Mouse (Mus musculus) adrenal gland, adult 18-20 months (tissue): ENCODE measurements around the gene Nfib. TPM values are rescaled to one million over a fixed set of nuclear protein-coding genes. Genes with fewer than 3 reads are reported as not detected.

Source experiments
- DNase-seq, 2 experiments: peaks; one replicate each; pipeline ENCODE4 v3.0.0; 2021 to 2022; ENCODE audit warnings: low spot score in 2 of 2
- total RNA-seq, 2 experiments: library from RNA; stranded (reverse); gene quantifications; 1 replicate in 1 of 2; 2 replicates in 1 of 2; pipeline ENCODE4 v1.2.3; 2021

Gene Nfib
- total RNA-seq, 2 experiments from 2014 or later = 61.8 to 76.3 TPM

DNA sequence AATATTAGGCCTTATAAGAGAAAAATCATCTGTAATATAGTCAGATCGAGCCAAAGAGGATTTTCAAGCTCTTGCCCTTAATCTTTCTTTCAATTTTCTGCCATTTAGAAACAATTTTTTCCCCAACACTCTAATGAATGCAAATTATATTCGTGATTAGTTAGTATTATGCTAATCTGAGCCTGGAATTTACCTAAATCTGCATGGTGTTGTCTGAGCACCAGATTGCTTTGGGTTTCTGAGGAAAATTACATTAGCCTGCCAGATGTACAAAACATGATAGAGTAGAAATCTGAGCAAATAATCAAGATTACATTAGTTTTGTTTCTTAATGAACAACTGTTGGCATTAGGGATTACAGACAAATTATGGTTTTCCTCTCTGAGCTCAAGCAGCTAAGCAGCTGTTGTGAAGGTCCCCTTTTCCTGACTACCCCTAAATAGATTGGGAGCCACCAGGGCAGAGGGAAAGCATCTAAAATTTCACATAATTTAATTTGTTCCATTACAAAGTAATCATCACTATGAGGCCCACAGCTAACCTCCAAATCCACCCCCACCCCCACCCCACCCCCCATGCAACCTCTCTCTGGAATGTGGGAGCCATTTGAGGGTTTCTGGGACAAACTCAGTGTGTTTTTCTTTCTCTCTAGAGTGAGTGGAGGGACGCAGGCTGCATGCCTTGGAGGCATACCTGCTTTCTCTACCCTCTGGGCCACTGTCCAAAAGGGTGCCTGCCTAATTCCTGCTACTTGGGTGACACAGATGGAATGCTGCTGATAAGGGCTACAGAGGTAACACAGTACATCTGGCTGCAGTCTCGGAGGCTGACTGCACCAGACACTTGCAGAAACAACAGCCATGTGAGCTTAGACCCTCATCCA, 14.2 kb downstream of the Nfib start:
- no peak for DNase-seq

DNA sequence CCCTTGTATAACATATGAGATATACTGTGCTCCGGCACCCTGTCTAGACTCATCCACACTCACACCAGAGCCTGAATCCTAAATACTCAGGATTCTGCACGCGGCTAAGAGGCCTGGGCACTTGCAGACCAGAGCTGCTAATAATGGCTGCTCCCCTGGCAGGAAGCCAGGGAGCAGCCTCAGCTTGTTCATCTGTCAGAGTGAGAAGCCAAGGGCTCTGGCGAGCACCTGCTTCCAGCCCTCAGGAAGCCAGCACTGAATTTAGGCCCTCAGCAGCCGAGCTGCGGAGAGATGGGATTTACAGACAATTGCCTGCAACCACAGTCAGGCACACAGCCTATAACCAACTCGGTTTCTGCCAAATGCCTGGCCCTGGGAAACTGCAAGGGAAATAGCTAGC, 15.3 kb downstream of the Nfib start:
- no peak for DNase-seq

DNA sequence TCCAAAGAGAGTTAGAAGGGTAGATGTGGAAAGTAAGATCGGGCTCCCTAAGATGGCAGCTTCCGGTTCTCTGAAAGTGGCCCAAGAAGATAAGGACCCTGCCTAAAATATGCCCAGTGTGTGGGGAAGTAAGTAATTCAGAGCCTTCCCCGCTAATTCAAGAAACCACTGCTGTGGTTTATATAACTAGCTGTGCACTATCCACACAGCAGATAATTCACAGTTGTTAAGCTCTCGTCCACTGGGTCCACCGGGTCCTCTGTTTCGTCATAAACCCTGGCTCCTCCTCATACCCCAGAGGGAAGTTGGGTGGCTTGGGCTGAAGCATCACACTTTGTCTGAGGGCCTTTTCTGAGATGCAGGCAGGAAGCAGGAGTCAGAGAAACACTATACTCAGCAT, 19.5 kb downstream of the Nfib start:
- no peak for DNase-seq

- no peak for DNase-seq
These were observed 21.3 kb downstream of the Nfib start for GRCm38 (mm10) chr4:82684088-82684715.

GRCm38 (mm10) chr4:82683583-82683982, 22.0 kb downstream of the Nfib start:
- no peak for DNase-seq

DNA sequence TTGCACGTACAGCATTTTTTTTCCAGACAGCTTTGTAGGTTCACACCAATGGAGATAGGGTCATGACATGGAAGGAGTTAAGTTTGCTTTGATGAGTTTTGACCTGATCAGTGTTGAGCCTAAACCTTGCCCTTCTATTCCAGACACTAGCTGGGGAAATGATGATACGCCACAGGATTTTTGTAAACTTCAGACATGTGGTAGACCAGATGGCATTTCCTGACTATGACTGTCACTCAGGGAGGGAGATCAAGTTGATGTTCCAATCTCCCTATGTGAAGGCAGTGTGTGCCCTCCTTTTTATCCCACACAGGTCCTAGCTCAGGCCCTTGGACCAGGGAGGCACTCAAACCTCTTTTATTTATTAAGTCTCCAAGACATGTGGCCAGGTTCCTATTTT, 29.4 kb downstream of the Nfib start:
- DNase-seq = no peak

- DNase-seq = no peak
These were observed 38.2 kb downstream of the Nfib start for GRCm38 (mm10) chr4:82667271-82667872.

DNA sequence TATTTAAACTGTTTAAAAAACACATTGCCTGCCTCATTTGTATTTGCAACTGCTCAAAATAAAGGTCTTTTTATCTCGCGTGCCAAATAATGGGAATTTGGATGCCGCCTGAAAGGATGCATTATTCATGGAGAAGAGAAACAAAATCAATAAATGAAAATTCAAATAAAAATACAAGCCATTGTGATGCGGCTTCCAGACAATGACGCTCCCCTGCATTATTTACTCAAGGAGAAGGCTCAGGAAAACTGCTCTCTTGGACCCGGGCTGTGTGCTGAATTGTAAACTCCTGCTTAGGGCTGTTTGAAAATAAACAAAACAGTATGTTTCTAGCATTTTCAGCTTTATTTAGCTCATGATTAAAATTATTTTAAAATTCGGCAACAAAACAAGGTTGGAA, 41.1 kb downstream of the Nfib start:
- DNase-seq = no peak

GRCm38 (mm10) chr4:82663749-82664381, 41.7 kb downstream of the Nfib start:
- DNase-seq = no peak

DNA sequence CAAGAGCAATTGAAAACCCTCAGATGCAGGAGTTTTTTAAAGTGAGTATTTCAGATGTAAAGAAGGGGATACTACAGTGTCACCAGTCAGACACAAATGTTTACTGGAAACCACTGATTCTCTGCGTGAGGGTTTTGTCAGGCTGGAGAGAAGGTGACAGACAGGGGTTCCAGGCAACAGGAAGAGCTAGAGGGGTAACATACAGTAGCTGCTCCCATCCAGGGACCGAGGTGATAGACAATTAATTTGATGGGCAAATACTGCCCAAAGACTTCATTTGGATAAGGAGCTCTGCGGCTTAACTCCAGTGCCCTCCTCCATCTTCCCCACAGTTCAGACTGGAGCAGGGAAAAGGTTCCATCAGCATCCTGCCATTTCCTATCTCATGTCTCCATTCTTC, 42.9 kb downstream of the Nfib start:
- DNase-seq = no peak

DNA sequence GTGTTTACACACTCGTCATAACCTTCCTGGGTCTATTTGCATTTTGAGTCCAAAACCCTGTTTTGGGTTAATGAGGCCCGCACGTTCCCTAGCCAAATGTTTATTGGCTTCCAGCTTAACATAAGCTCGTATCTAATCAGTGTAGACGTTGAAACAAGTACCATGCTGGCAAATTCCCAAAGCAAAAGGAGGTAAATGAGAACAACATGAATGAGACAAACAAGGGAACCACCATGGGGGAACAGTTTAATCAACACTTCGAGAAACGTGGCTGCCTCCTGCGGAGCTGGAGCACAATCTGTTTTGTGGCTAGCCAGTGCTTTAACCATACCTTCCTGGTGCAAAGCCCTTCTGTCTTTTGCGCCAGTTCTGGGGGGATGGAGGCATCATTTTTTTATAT, 43.3 kb downstream of the Nfib start:
- DNase-seq = no peak

DNA sequence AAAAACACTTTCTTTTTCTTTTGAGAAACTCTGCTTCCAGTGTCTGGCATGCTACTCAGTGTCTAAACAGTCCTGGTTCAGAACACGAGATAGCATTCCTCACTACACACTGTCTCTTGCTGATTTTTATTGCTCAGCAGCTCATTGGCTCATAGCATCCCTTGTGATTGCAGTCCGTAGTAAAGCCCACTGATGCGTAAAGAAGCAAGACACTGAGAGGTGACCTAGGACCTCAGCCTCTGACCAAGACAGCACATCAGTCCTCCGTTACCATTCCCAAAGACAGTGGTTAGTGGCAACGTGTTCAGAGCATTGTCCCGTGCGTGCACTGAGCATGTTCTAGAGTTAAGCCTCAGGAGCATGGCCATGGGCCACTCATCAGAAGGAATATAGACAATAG, 44.3 kb downstream of the Nfib start:
- no peak for DNase-seq

GRCm38 (mm10) chr4:82645679-82646078, 59.9 kb downstream of the Nfib start:
- no peak for DNase-seq

DNA sequence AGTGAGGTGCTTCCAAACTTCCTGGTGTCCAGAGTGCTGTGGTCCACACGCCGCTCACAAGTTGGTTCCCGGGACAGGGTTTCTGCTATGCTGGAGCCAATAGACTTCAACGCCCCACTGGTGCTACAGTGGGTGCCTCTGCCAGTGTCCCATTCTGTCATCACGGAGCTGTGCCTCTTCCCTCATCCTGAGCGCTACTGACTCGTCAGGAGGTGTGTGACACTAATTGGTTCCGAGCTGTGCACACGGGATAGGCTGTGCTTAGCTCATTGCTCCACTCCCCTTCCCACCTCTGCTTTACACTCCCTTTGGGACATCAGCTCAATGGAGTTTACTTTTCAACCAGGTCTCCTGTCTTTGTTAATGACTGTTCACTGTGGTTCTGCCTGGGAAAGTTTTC, 60.8 kb downstream of the Nfib start:
- DNase-seq = no peak

GRCm38 (mm10) chr4:82643734-82644085, 61.8 kb downstream of the Nfib start:
- no peak for DNase-seq

DNA sequence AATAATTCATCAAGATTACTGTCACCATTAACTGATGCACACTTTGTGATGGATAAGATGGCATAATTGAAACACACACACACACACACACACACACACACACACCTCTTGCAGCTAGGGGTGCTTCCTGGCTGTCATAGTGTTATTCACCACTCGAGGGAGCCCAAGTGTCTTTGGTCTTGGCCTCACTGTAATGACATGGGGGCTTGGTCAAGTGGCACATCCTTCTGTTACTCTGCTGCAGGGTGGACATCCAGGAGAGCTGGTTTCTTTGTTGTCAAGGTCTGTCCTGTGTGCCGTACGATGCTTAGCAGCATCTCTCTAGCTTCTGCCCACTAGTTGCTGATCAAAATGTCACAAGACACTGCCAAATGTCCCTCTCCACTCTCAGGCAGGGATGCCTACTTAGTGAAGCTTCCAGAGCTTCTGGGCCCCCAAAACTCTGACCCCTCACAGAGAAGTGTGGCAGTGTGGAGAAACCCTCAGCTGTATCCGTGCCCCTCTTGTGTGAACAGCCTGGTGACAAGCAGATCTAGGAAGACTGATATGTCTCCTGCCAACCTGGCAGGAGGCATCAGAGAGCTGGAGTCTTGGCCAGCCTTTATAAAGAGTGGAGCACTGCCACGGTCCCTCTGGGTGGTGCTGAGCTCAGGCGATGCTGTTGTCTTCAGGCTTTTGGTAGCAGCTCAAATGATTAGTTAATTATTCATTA, 62.4 kb downstream of the Nfib start:
- DNase-seq = no peak

- DNase-seq = no peak
These were observed 64.4 kb downstream of the Nfib start for GRCm38 (mm10) chr4:82641066-82641680.

DNA sequence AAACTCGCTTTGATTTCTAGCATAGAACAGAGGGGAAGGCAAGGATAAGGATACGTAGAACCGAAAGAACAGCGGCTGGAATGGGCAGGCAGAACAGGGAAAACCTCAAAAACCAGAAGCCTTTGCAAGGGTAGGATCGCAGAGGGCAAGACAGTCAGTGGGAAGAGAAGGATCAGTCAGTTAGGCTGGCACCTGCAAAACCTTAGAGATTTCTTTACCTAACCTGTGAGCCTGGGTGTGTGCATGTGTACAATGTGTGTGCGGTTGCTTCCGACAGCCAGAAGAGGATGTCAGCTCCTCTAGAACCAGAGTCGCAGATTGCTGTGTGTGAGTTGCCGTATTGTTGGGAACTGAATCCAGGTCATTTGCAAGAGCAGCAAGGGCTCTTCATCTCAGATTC, 67.3 kb downstream of the Nfib start:
- no peak for DNase-seq

DNA sequence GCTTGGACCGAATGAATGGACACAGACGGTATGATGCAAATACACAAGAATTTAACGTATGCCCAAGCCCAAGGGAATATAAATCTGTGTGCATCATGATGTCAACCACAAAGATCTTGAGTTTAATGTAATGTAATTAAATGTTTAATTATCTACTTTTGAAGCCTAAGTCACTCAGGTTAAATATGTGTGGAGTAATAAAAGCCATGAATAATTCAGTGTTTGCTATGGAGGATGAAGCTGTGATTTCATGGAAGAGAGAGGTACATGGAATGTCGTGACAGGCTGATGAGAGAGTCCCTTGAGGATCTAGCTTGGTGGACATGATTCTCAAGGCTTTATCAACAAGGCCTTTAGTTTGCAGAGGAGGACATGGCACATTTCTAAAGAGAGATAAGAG, 67.9 kb downstream of the Nfib start:
- DNase-seq = no peak

GRCm38 (mm10) chr4:82636658-82637057, 68.9 kb downstream of the Nfib start:
- no peak for DNase-seq

- no peak for DNase-seq
These were observed 69.7 kb downstream of the Nfib start for GRCm38 (mm10) chr4:82635881-82636280.
